Mouse (Mus musculus) C2C12 (cell line): ENCODE measurements around the gene Pced1b. TPM values are rescaled to one million over a fixed set of nuclear protein-coding genes. Genes with fewer than 3 reads are reported as not detected.

ENCODE experiments used
- H3K27me3 ChIP-seq: one replicate; pipeline ENCODE4 v1.6.1; 2011; ENCODE audit not compliant: control insufficient read depth, insufficient read depth, insufficient read length
- H3K36me3 ChIP-seq: one replicate; pipeline ENCODE4 v1.6.1; 2011; ENCODE audit not compliant: control insufficient read depth, insufficient read depth
- H3K4me3 ChIP-seq: one replicate; pipeline ENCODE4 v1.5.1; 2011; ENCODE audit warnings: mild to moderate bottlenecking, control low read depth; ENCODE audit not compliant: poor library complexity, insufficient read depth, severe bottlenecking
- H3K79me2 ChIP-seq: one replicate; pipeline ENCODE4 v1.6.1; 2011; ENCODE audit not compliant: control insufficient read depth, insufficient read depth
- H3K79me3 ChIP-seq: one replicate; pipeline ENCODE4 v1.6.1; 2011; ENCODE audit warnings: low read depth, control low read depth
- H3ac ChIP-seq: one replicate; pipeline ENCODE3; 2011; ENCODE audit warnings: low read depth; ENCODE audit not compliant: control insufficient read depth, insufficient read length
- CEBPB ChIP-seq: IDR thresholded peaks from one replicate; pipeline ENCODE4 v1.6.1; 2011; ENCODE audit warnings: low read depth, mild to moderate bottlenecking, control low read depth, moderate library complexity
- CTCF ChIP-seq: IDR thresholded peaks from one replicate; pipeline ENCODE4 v1.5.1; 2011; ENCODE audit not compliant: control insufficient read depth, insufficient read depth, insufficient read length
- FOSL1 ChIP-seq: IDR thresholded peaks from one replicate; pipeline ENCODE4 v1.8.0; 2011; ENCODE audit warnings: mild to moderate bottlenecking, low read length; ENCODE audit not compliant: poor library complexity, insufficient read depth, severe bottlenecking
- MAX ChIP-seq: IDR thresholded peaks from one replicate; pipeline ENCODE4 v1.6.1; 2011; ENCODE audit warnings: mild to moderate bottlenecking, control low read depth
- MYOD1 ChIP-seq: IDR thresholded peaks from one replicate; pipeline ENCODE4 v1.6.1; 2011; ENCODE audit warnings: low read depth; ENCODE audit not compliant: control insufficient read depth, insufficient read length
- MYOG ChIP-seq: IDR thresholded peaks from one replicate; pipeline ENCODE4 v1.6.1; 2011; ENCODE audit not compliant: control insufficient read depth, insufficient read length; ENCODE audit errors: extremely low read depth
- USF1 ChIP-seq: IDR thresholded peaks from one replicate; pipeline ENCODE4 v1.6.1; 2011; ENCODE audit warnings: low read depth, mild to moderate bottlenecking, control low read depth, moderate library complexity
- polyA plus RNA-seq: library from polyadenylated mRNA; unstranded; fragments of >200 nt; fragmentation: generic; extraction: Trizol; gene quantifications from one replicate; pipeline ENCODE4 v1.2.1, GENCODE M21; 2012; ENCODE audit warnings: missing spikeins

The Pced1b gene
- polyA plus RNA-seq, 1 experiment: 0.32 TPM

- no peak overlapping the region for H3ac ChIP-seq
- H3K36me3 ChIP-seq: no peaks in the 10 kb centered on the region
- TF ChIP-seq USF1 (no peak), MYOD1 (no peak), CEBPB (no peak), CTCF (no peak), MYOG (no peak), FOSL1 (no peak)
- no peak overlapping the region for H3K4me3 ChIP-seq
- H3K27me3 ChIP-seq: no peaks in the 10 kb centered on the region
- no peaks in the 10 kb centered on the region for H3K79me2 ChIP-seq
- no peaks in the 10 kb centered on the region for H3K79me3 ChIP-seq
These were observed 168.6 kb downstream of the Pced1b start for GRCm38 (mm10) chr15:97415426-97415946.

DNA sequence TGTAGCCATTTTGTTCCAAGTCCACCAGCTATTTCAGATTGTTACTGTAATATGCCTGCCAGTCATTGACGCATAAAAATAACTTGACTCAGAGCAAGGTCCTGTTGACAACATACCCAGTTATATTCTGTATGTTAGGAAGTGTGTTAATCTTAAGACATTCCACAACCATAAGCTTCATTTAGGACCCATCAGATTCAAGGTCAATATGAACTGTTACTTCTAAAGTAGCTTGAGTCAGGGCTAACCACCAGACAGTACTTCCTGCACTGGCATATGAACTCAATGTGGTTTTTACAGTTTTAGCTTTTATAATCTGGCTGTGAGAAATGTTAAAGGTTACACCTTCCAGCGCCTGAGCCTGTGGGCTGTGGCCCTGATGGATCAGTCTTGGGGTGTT is 173.4 kb downstream of the Pced1b start:
- Histone ChIP-seq H3K27me3 (no peaks in the 10 kb centered on the region), H3K4me3 (no peak overlapping the region), H3ac (no peak overlapping the region), H3K79me3 (no peaks in the 10 kb centered on the region), H3K79me2 (no peaks in the 10 kb centered on the region), H3K36me3 (no peaks in the 10 kb centered on the region)
- TF ChIP-seq MYOD1 (no peak), MAX (no peak), USF1 (no peak)

DNA sequence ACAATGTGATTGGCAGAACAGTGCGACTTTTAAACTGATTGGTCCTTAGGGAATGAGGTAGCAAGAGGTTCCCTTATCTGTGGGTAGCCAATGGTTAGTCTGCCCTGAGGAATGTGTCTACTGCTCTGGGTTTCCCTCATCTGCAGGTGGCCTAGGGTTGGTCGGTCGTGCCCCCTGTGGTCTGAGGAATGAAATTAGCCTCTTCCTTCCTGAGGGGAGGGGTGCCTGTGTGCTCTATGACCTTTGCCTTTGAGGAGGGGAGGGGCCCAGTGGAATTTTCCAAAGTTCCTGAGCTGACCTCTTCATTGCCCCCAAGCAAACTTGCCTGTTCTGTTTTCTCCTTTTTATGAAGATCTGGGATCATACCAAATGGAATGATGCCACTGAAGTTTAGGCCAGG is 174.6 kb downstream of the Pced1b start:
- H3K79me3 ChIP-seq: no peaks in the 10 kb centered on the region
- H3K36me3 ChIP-seq: no peaks in the 10 kb centered on the region
- no peaks in the 10 kb centered on the region for H3K79me2 ChIP-seq
- no peak for TF ChIP-seq FOSL1
- TF ChIP-seq CEBPB: no peak
- no peak for TF ChIP-seq USF1
- no peak for TF ChIP-seq MYOG
- TF ChIP-seq MAX: no peak
- TF ChIP-seq CTCF: no peak
- TF ChIP-seq MYOD1: no peak
- no peak overlapping the region for H3K4me3 ChIP-seq
- no peak overlapping the region for H3ac ChIP-seq
- no peaks in the 10 kb centered on the region for H3K27me3 ChIP-seq

DNA sequence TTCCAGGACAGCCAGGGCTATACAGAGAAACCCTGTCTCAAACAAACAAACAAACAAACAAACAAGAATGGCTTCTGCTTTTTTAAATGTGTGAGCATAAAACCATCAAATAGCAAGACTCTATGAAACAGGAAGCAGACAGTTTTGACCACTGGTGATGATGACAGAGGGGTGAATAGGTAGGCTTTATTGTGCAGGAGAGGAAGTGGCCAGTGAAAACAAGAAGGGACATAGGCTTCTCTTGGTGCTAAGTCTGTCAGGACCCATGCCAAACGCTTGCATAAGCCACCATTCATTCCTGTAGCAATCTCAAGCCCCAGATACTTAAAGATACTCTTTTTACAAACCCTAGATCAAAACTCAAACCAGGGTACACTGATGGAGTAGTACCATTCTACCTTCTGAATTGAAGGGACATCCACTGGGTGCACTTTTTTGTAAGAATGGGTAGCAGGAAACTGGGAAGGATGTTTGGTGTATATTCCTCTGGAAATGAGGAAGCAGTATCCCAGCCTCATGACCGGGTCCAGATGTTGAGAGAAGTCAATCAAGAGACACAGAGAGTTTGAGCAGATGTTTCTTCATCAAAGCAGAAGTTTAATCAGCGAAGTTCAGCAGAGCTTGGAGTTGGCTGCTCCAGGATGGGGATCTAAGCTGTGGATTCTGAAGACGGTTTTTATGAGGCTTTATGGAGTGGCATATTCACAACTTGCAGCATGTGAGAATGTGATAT is 175.5 kb downstream of the Pced1b start:
- H3K4me3 ChIP-seq: no peak overlapping the region
- H3K27me3 ChIP-seq: no peaks in the 10 kb centered on the region
- H3K36me3 ChIP-seq: no peaks in the 10 kb centered on the region
- TF ChIP-seq MAX: no peak
- TF ChIP-seq MYOG: no peak
- no peak for TF ChIP-seq USF1
- TF ChIP-seq CEBPB: no peak
- no peaks in the 10 kb centered on the region for H3K79me2 ChIP-seq
- no peak overlapping the region for H3ac ChIP-seq
- no peaks in the 10 kb centered on the region for H3K79me3 ChIP-seq

DNA sequence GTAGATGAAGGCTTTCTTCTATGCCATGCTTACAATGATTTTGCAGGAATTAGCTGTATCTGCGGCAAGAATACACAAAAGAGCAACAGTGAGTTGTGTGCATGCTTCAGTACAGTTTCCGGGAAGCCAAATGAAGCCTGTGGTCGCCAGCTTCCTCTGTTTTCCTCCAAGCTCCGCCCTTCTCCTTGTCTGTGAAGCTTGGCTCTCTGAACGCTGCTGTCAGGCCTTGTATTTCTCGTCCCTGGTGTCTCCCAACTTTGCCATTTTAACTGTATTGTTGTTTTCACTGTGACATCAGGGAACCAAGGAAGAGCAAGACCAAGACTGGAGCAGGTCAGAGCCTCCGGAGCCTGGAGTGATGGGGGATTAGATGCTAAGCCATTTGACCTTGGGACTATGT is 177.5 kb downstream of the Pced1b start:
- H3K79me3 ChIP-seq: no peaks in the 10 kb centered on the region
- H3K4me3 ChIP-seq: no peak overlapping the region
- TF ChIP-seq CEBPB: no peak
- no peak for TF ChIP-seq USF1
- TF ChIP-seq MYOD1: no peak
- TF ChIP-seq CTCF: no peak
- no peak for TF ChIP-seq FOSL1
- no peak for TF ChIP-seq MAX
- TF ChIP-seq MYOG: no peak
- no peaks in the 10 kb centered on the region for H3K79me2 ChIP-seq
- no peaks in the 10 kb centered on the region for H3K36me3 ChIP-seq
- H3K27me3 ChIP-seq: no peaks in the 10 kb centered on the region
- no peak overlapping the region for H3ac ChIP-seq

- Histone ChIP-seq H3K79me2 (no peaks in the 10 kb centered on the region), H3K27me3 (no peaks in the 10 kb centered on the region), H3K4me3 (no peak overlapping the region), H3ac (no peak overlapping the region), H3K79me3 (no peaks in the 10 kb centered on the region), H3K36me3 (no peaks in the 10 kb centered on the region)
- no peak for TF ChIP-seq FOSL1
- TF ChIP-seq MYOG: no peak
- TF ChIP-seq MYOD1: no peak
- TF ChIP-seq CEBPB: no peak
- TF ChIP-seq MAX: no peak
- TF ChIP-seq USF1: no peak
These were observed 178.1 kb downstream of the Pced1b start for GRCm38 (mm10) chr15:97424961-97425360.
